Mouse (Mus musculus) forebrain, postnatal 0 days (tissue): ENCODE results near the gene Zyg11b. TPM values are rescaled to one million over a fixed set of nuclear protein-coding genes. Genes with fewer than 3 reads are reported as not detected.
A peak's percentile ranks its signal among the peaks of the same experiment; 100 is the strongest.

Source experiments
- ATAC-seq: fragments of 200-750 bp; cut with Nextera tagmentation; 2 replicates; pipeline ENCODE4 v1.8.0; 2017; ENCODE audit warnings: mild to moderate bottlenecking, moderate library complexity
- DNase-seq: peaks from one replicate; pipeline ENCODE4 v3.0.0-alpha.2; 2015
- H3K27ac ChIP-seq: fragments of 300-500 bp; sonication (generic); 2 replicates; pipeline ENCODE4 v1.5.1; 2014; ENCODE audit warnings: low read depth, mild to moderate bottlenecking, antibody characterized with exemption, low read length, moderate library complexity, mixed read lengths
- H3K27me3 ChIP-seq: fragments of 300-500 bp; sonication (generic); 2 replicates; pipeline ENCODE4 v1.6.1; 2014; ENCODE audit warnings: mild to moderate bottlenecking, low read length, mixed read lengths; ENCODE audit not compliant: insufficient read depth
- H3K36me3 ChIP-seq: fragments of 300-500 bp; sonication (generic); 2 replicates; pipeline ENCODE4 v1.6.1; 2014; ENCODE audit warnings: mild to moderate bottlenecking, moderate library complexity; ENCODE audit not compliant: insufficient read depth
- H3K4me1 ChIP-seq: fragments of 300-500 bp; sonication (generic); 2 replicates; pipeline ENCODE4 v1.6.1; 2014; ENCODE audit warnings: antibody characterized with exemption; ENCODE audit not compliant: insufficient read depth
- H3K4me2 ChIP-seq: fragments of 300-500 bp; sonication (generic); 2 replicates; pipeline ENCODE4 v1.6.1; 2014; ENCODE audit warnings: low read depth, mild to moderate bottlenecking, moderate library complexity
- H3K4me3 ChIP-seq: fragments of 300-500 bp; sonication (generic); 2 replicates; pipeline ENCODE4 v1.5.1; 2014; ENCODE audit warnings: low read depth, low read length, mixed read lengths
- H3K9ac ChIP-seq: fragments of 300-500 bp; sonication (generic); 2 replicates; pipeline ENCODE4 v1.6.1; 2014; ENCODE audit warnings: mild to moderate bottlenecking
- H3K9me3 ChIP-seq: fragments of 300-500 bp; sonication (generic); 2 replicates; pipeline ENCODE4 v1.6.1; 2016; ENCODE audit warnings: low read length
- CTCF ChIP-seq: sonication (generic); IDR thresholded peaks from 2 replicates; pipeline ENCODE4 v1.5.1; 2016; ENCODE audit warnings: antibody characterized with exemption, control low read depth, low read depth
- WGBS: fragments of 180-500 bp; shearing (Covaris S2); extraction: QIAGEN DNeasy Blood & Tissue Kit; methylation state at CpG from one replicate; pipeline ENCODE4 v1.1.7; 2014; 5-methylcytosine and 5-hydroxymethylcytosine counted together
- polyA plus RNA-seq: library from polyadenylated mRNA; unstranded; fragments of >200 nt; fragmentation: Nextera tagmentation; extraction: Ambion mirVana; gene quantifications from 2 replicates; pipeline ENCODE4 v1.2.1, GENCODE M21; 2015
- total RNA-seq: library from RNA; depleted of rRNA; stranded (reverse); fragments of >200 nt; gene quantifications from 2 replicates; pipeline ENCODE4 v1.2.3, GENCODE M21; 2014

The Zyg11b gene
- total and polyA plus RNA-seq, 2 experiments from 2014 or later, result 23.8 to 151 TPM

- Histone ChIP-seq H3K27ac (no peak overlapping the region), H3K4me2 (no peak overlapping the region), H3K36me3 (peaks cover 9% of the 10 kb centered on the region), H3K4me1 (0 out of 2 replicates have a peak, but pooled peaks cover 8% of the 10 kb centered on the region), H3K27me3 (no peaks in the 10 kb centered on the region), H3K4me3 (no peak overlapping the region), H3K9me3 (no peaks in the 10 kb centered on the region), H3K9ac (no peak overlapping the region)
- no peak for ATAC-seq
- TF ChIP-seq CTCF, result no peak
- DNase-seq, result no peak
- 97% methylated on average over 6 of the region's 6 CpGs for WGBS
Measured at GRCm38 (mm10) chr4:108329840-108330239, 28.9 kb upstream of the Zyg11b start.

- H3K27ac ChIP-seq, result peak within 1 kb of the TSS; percentile 98
- H3K9ac ChIP-seq, result peak within 1 kb of the TSS; percentile 84
- no peaks in the 10 kb centered on the region for H3K27me3 ChIP-seq
- TF ChIP-seq CTCF, result peak; percentile 2; the same call in 1 of the 2 replicates
- no peaks in the 10 kb centered on the region for H3K9me3 ChIP-seq
- ATAC-seq (peak; percentile 96), DNase-seq (peak; percentile 99)
- 1% methylated on average over 45 of the region's 45 CpGs for WGBS
- no peaks in the 10 kb centered on the region; the same call in 1 of the 2 replicates for H3K36me3 ChIP-seq
- H3K4me1 ChIP-seq, result 0 out of 2 replicates have a peak, but pooled peaks cover 8% of the 10 kb centered on the region
- peak within 1 kb of the TSS; percentile 61 for H3K4me2 ChIP-seq
- H3K4me3 ChIP-seq, result peak within 1 kb of the TSS; percentile 82
Measured at GRCm38 (mm10) chr4:108327730-108328484, 27.0 kb upstream of the Zyg11b start, which contains the start of gene Coa7. Gene Coa7, plus strand, starts transcription at chr4:108328140.

GRCm38 (mm10) chr4:108327071-108327579 lies 26.2 kb upstream of the Zyg11b start:
- Histone ChIP-seq H3K9ac (peak overlapping the region; percentile 84), H3K27ac (peak overlapping the region; percentile 98), H3K27me3 (no peaks in the 10 kb centered on the region), H3K4me3 (peak overlapping the region; percentile 82), H3K9me3 (no peaks in the 10 kb centered on the region), H3K36me3 (no peaks in the 10 kb centered on the region; the same call in 1 of the 2 replicates), H3K4me2 (peak overlapping the region; percentile 61), H3K4me1 (0 out of 2 replicates have a peak, but pooled peaks cover 8% of the 10 kb centered on the region)
- peak; percentile 64 for TF ChIP-seq CTCF
- DNase-seq (peak; percentile 73), ATAC-seq (peak; percentile 47)
- 34% methylated on average over 6 of the region's 6 CpGs for WGBS

GRCm38 (mm10) chr4:108323588-108323987 lies 22.7 kb upstream of the Zyg11b start:
- Histone ChIP-seq H3K4me2 (no peak overlapping the region), H3K9ac (no peak overlapping the region), H3K27ac (no peak overlapping the region), H3K36me3 (no peaks in the 10 kb centered on the region), H3K27me3 (no peaks in the 10 kb centered on the region), H3K4me1 (0 out of 2 replicates have a peak, but pooled peaks cover 7% of the 10 kb centered on the region), H3K9me3 (no peaks in the 10 kb centered on the region), H3K4me3 (no peak overlapping the region)
- DNase-seq (no peak), ATAC-seq (no peak)
- no peak for TF ChIP-seq CTCF
- WGBS, result 67% methylated on average over 5 of the region's 5 CpGs

GRCm38 (mm10) chr4:108320627-108321380 lies 19.9 kb upstream of the Zyg11b start:
- ATAC-seq (peak; percentile 47), DNase-seq (peak; percentile 25)
- Histone ChIP-seq H3K4me1 (no peaks in the 10 kb centered on the region), H3K36me3 (no peaks in the 10 kb centered on the region), H3K27ac (no peak overlapping the region), H3K9me3 (no peaks in the 10 kb centered on the region), H3K9ac (no peak overlapping the region), H3K4me3 (no peak overlapping the region), H3K4me2 (no peak overlapping the region), H3K27me3 (no peaks in the 10 kb centered on the region)
- WGBS, result 73% methylated on average over 7 of the region's 7 CpGs
- no peak for TF ChIP-seq CTCF

GRCm38 (mm10) chr4:108319747-108320146 lies 18.9 kb upstream of the Zyg11b start:
- ATAC-seq, result no peak
- no peak overlapping the region for H3K4me3 ChIP-seq
- H3K4me1 ChIP-seq, result no peaks in the 10 kb centered on the region
- no peak overlapping the region for H3K4me2 ChIP-seq
- H3K27me3 ChIP-seq, result no peaks in the 10 kb centered on the region
- no peaks in the 10 kb centered on the region for H3K9me3 ChIP-seq
- WGBS, result 74% methylated on average over 6 of the region's 6 CpGs
- DNase-seq, result no peak
- TF ChIP-seq CTCF, result peak; percentile 37
- no peak overlapping the region for H3K9ac ChIP-seq
- no peaks in the 10 kb centered on the region for H3K36me3 ChIP-seq
- no peak overlapping the region for H3K27ac ChIP-seq
